Mouse (Mus musculus): Measurements from ENCODE around the gene Stoml2.
A peak's percentile ranks its signal among the peaks of the same experiment; 100 is the strongest.

The Stoml2 gene

GRCm38 (mm10) chr4:43037860-43038566 lies 6.5 kb upstream of the Stoml2 start:
- no peak for DNase-seq

GRCm38 (mm10) chr4:43036356-43036755 lies 4.8 kb upstream of the Stoml2 start:
- DNase-seq = no peak

- no peak for DNase-seq
These were observed 4.3 kb upstream of the Stoml2 start for GRCm38 (mm10) chr4:43035851-43036250.

GRCm38 (mm10) chr4:43033481-43033880 lies 2.0 kb upstream of the Stoml2 start:
- no peak for DNase-seq

GRCm38 (mm10) chr4:43032501-43032900 lies 991 bp upstream of the Stoml2 start:
- no peak for DNase-seq

- peak; percentile 38 for DNase-seq
These were observed 705 bp downstream of the Stoml2 start for GRCm38 (mm10) chr4:43030780-43031230.

GRCm38 (mm10) chr4:43030352-43030751 lies 1.2 kb downstream of the Stoml2 start:
- no peak for DNase-seq

- no peak for DNase-seq
These were observed 1.8 kb downstream of the Stoml2 start for GRCm38 (mm10) chr4:43029749-43030148.

GRCm38 (mm10) chr4:43029121-43029520 lies 2.4 kb downstream of the Stoml2 start:
- DNase-seq = no peak

DNA sequence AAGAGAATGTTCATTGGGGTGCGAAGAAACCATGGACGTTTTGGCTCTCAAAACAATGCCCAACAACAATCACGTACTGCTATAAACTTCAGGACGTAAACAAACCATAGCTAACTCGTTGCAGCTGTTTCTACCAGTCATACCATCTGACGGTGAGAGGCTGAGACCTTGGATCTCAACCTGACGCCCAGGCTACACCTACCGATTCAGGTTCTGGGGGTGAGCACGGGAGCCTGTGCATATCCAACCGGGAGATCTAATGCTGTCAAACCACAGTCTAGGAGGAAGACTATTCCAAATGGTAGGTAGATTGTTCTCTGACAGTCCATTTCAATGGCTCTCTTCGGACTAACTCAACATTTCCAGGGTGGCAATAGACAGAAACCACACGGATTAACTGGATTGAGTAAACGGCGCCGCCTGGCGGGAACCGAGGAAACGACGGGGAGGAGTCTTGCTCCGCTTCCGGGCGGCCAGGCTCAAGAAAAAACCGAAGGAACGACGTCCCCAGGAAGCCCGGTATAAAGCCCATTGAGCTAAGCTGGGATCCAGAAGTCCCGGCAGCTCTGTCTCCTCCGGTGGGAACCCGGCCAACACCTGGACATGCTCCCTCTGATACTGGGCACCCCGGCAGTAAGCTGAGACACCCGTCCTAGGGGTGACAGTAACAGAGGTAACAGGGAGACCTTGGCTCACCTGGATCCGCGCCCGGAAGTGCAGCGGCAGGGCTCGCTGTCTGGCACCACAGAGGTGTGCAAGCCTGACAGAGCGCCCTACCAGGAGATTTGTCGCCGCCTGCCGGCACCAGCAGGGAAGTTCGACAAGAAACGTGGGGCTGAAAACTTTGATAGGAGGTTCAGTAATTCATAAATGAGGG lies 6.2 kb downstream of the Stoml2 start, which contains the start of gene Pigo:
TSS of gene Pigo (minus strand) at position 736 of the 877 bp plus-strand sequence.
- DNase-seq = peak; percentile 96

GRCm38 (mm10) chr4:43024673-43025072 lies 6.8 kb downstream of the Stoml2 start:
- DNase-seq = no peak

DNA sequence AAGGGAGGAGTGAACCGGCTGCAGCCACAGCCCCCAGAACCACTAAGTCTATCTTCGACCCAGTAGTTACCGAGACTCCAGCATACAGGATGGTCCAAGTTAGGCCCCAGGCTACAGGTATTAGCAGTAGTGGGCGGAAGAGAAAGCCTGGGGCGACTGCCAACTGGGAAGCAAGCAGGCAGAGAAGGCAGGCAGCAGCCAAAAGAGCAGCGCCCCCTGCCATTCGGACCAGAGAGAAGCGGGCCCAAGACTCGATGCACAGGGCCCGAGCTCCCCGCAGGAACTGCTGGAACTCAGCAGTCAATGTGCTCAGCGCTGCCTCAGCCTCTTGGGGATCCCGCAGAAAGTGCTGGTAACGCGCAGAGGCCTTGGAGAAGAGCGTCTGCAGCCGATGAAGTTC lies 10.2 kb downstream of the Stoml2 start:
- DNase-seq = no peak

DNA sequence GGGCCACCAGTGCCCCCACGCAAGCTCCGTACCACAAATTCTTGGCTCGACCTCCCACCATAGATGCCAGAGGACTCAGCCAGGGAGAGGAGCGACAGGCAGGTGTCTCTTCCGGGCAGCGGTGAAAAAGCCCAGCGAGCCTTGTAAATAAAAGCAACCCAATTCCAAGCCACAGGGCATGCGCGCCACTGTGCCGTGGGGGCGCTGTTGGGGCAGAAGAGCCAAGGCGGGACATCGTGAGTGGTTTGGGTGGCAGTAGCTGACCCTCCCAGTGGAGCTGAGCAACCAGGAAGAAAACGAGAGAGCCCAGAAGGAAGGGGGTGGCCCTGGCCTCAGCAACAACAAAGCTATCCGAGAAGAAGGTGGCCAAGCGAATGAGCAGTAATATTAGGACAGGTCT lies 10.6 kb downstream of the Stoml2 start:
- no peak for DNase-seq

- DNase-seq = no peak
These were observed 11.7 kb downstream of the Stoml2 start for GRCm38 (mm10) chr4:43019641-43020465.

GRCm38 (mm10) chr4:43019176-43019575 lies 12.3 kb downstream of the Stoml2 start:
- no peak for DNase-seq

DNA sequence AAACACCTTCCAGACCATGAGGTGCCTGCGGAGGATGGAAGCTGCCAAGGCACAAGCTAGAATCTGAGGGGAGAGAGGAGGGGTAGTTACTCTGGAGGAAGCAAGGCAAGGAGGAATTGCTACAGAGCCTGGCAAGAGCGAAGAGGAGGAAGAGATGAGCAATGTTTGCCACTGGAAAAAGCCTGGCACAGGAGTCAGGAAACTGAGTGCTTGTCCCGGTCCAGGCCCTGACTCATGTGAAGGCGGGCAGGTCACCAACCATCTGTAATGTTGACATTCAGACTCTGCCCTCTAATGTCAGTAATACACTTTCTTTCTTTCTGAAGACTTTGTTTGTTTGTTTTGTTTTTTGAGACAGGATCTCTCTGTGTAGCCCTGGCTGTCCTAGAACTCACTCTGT lies 13.4 kb downstream of the Stoml2 start:
- DNase-seq = no peak

GRCm38 (mm10) chr4:43012091-43012490 lies 19.4 kb downstream of the Stoml2 start:
- no peak for DNase-seq

GRCm38 (mm10) chr4:43010161-43011038 lies 21.1 kb downstream of the Stoml2 start, which contains the start of gene Fancg:
Gene Fancg, minus strand, starts transcription at chr4:43010506.
- peak; percentile 79 for DNase-seq

- DNase-seq = no peak
These were observed 25.7 kb downstream of the Stoml2 start for GRCm38 (mm10) chr4:43005765-43006164.

DNA sequence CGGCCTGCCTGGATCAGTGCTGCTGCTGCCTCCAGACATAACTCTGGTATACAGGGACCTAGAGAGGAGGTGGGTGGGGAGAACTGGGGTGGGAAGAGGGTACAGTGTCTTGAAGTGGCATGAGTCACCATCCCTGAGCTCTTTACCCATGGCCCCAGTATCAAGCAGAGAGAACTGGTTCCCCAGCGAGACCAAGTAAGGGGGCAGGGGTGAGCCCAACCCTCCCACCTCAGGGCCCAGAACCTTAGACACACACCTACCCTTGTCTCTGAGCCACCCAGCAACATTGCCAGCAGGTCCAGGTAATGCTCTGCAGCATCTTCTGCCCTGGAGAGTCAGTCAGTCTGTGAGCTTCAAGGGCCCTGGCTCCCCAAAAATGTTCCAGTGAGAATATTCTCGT lies 26.6 kb downstream of the Stoml2 start:
- DNase-seq = no peak

DNA sequence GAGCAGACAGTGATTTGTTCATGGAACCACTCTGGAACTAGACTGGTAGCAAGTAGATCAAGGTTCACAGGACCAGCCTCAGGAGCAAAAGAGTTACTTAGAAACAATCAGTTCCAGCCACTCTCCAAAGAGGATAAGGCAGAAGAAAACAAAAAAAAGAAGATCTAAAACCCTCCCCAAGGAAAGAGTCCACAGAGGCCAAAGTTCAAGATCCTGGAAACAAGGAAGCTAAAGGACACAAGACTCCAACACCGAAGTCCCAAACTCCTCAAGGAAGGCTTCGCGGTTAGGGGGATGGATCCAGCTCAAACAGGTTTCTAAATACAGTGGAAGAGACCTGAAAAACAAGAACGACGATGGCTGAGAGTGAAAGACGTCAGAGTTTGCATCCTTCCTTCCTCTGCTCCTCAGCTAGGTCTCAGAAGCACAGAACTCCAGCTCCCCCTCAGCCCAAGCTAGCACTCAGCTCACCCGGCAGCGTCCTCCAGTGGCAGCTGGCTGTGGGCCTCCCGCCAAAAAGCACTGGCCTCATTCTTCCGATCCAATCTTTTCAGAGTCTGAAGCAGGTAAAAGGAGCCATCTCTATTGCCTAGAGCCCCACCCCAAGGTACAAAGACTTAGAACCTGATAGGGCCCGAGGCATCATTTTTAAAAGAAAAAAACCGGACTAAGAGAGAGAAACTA lies 28.6 kb downstream of the Stoml2 start:
- DNase-seq = no peak
